Mouse (Mus musculus) lung, postnatal 36 days (tissue): ENCODE measurements around the gene Pfn5.
"Not testable (repeated sequence)": the region's sequence is repeated elsewhere in the genome, so short reads cannot be mapped to it uniquely, and the experiment has no call there.

Experiments used
- DNase-seq: peaks from one replicate; pipeline ENCODE4 v3.0.0; 2022; ENCODE audit warnings: mixed read lengths

The Pfn5 gene

DNA sequence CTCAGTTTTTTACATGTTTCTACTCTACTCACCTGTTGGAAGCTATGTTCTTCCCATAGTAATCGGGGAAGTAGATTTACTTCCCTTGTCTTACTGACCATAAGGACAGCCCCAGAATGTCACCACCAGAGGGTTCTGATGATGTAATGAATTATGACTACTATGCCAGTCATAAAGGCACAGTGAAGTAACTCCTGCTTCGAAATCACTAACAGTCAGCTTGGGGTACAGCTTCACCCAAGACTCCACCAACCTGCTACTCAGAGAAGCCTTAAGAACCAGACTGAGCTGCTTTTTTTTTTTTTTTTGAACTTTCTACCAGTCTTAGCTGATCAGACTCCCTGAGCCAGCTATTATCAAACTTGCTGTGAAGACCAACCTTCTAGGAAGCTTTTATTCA, at the start of gene Pfn5, which contains the start of gene Asb12:
Gene Pfn5, plus strand, starts transcription at position 218 of the 400 bp plus-strand sequence.
Gene Asb12, minus strand, starts transcription at position 101 of the 400 bp plus-strand sequence.
- DNase-seq, result no peak

DNA sequence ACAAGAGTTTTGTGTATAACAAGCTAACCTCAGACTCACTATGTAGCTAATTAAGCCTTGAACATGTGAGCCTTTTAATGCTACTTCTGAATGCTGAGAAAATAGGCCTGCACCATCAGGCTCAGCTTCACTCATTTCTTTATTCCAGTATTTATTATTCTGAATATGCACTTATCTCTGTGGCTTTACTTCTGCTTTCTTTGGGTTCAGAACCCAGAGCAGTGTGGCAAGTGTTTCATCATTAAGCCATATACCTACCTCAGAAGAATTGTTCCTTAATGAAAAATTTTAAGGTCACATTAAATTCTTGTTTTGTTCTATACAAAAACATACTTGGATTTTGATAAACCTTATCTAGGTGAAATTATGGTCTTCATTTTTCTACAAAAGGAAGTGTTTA, 34.0 kb upstream of the Pfn5 start:
- DNase-seq, result no peak

GRCm38 (mm10) chrX:95525166-95525565, 32.7 kb upstream of the Pfn5 start:
- no peak for DNase-seq

DNA sequence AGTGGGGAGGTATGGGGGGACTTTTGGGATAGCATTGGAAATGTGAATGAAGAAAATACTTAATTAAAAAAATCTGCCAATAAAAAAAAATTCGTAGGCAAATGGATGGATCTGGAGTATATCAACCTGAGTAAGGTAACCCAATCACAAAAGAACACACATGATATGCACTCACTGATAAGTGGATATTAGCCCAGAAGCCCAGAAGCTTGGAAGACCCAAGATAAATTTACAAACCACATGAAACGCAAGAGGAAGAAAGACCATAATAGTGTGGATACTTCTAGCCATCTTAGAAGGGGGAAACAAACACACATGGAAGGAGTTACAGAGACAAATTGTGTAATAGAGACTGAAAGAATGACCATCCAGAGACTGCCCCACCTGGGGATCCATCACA, 22.4 kb upstream of the Pfn5 start:
- not testable (repeated sequence) for DNase-seq

DNA sequence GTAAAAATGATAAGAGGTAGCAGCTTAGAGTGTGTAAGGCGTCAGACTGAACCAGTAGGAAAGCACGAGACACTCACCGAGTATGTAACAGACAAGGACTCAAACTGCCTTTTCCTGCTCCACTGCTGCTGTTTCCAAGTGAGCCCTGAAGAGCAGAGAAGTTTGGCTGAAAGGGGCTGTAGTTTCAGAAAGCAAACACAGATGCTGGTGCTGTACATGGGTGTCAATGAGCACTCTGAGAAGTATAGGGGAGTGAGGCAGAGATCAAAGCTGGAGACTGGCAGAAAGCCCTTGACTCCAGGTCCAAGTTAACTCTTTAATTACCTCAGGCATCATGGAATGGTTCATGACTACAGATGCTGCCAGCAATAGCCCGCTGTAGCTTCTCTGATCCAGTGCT, 3.6 kb upstream of the Pfn5 start:
- no peak for DNase-seq

DNA sequence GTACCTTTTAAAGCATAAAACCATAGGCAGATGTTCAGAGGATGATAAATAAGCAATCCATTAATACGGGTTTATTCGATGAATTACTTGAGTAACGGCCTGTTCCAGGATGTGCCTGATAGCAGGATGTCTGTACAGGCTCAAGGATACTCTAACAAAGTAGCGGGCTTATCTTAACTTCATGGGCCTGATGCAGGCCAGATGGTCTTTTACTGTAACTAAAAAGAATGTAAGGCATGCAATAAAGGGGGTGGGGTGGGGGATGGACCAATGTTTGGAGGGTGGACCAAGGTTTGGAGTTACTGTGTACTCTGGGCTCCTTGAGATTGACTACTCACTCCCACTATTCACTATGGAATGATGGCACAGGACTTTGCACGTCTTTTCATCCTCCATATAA, 42.7 kb downstream of the Pfn5 start:
- DNase-seq, result no peak
